Mouse (Mus musculus) CD4-positive, CD25-positive, alpha-beta regulatory T cell, adult 4 months (primary cell): ENCODE results near the gene Celf6. TPM values are rescaled to one million over a fixed set of nuclear protein-coding genes. Genes with fewer than 3 reads are reported as not detected.

Source experiments
- ATAC-seq: one replicate; pipeline ENCODE4 v1.8.0; 2017
- polyA plus RNA-seq, 2 experiments: library from polyadenylated mRNA; unstranded; fragments of 100-300 nt; shearing (Covaris generic); gene quantifications; one replicate each; pipeline ENCODE4 v1.2.1; 2017

The Celf6 gene
- polyA plus RNA-seq, 2 experiments from 2014 or later: not detected

DNA sequence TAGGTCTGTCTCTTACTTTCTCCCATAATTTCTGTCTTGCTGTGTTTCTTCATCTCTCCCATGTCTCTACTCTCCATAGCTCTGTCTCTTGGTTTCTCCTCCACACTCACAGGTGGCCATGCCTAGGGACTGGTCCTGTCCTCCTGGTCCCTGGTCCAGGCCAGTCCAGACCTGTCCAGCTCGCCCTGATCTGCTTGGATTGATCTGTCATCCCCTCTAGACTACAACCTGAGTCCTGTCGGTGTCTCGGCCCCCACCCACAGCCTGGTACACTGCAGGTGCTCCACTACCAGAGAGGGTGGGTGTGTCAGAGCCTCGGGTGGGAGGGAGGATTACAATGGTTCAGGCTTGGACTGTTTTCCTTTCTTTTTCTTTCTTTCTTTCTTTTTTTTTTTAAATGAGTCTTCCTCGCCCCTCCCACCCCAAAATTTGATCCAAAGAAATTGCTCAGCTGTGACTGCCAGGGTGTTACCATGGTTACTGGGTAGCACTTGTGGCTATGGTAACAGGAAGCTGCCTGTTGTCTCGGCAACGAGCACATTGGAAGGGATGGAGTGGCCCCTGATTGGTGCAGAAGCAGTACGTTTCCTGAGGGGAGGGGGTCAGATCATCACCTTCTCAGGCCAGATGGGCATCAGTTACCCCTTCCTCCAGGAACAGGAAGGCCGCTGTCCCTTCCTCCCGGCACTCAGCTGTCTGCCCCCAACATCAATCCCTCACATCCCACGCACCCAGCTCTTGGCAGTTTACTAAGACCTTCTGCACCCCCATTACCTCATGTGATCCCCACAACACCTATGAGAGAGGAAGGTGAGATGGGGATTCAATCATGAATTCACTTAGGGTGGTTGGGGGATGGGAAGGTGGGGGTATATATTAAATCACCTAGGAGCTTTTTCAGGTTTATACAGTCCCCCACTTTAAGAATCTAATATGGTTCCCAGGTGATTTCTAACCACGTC is 11.3 kb downstream of the Celf6 start:
- ATAC-seq: no peak

DNA sequence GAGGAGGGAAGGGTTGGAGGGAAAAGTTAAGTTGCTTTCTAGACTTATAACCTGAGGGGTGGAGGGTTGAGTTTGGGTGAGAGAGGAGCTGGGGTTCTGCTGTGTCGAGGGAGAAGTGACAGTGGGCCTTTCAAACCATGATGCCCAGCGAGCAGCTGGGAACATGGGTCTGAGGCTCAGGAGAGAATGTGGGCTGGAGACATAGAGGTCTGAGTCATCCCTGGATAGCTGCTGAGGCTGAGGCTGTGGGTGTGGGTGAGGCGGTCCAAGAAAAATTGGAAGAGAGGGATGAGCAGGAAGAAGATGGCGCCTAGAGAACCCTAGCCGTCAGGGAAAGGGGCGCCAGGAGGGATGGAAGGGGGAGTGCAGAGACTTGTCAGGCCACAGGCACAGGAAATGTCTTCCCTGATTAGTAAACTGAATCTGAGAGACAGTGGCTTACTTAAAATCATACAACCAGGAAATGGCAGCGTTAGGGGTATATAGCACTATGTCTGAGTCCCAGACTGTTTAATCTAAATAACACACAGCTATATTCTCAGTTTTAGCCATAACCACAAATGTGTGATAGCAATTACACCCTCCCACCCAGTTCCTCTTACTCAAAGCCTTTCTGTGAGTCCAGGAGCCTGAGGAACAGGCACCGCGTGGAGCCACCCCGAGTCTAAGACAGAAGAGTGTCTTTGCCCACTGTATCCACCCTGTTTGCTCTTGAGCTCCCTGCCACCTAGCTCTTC is 12.2 kb downstream of the Celf6 start:
- no peak for ATAC-seq

DNA sequence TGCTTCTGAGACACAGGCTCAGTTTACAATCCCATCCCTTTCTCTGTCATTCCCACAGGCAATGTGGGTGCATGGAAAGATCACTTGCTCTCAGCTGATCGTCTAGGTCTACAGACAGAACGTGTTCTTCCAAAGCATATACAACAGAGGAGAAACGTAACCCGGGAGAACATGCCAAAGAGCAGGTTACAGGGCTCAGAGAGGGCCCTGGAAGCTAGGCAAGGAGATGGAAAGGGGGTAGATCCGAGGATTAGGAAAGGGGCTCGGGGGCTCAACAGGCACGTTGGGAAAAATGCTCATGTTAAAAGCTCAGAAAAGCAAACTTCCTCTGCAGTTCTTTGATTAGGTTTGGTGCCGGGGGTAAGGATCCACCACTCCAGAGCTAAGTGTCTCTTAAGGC is 23.9 kb downstream of the Celf6 start:
- no peak for ATAC-seq

DNA sequence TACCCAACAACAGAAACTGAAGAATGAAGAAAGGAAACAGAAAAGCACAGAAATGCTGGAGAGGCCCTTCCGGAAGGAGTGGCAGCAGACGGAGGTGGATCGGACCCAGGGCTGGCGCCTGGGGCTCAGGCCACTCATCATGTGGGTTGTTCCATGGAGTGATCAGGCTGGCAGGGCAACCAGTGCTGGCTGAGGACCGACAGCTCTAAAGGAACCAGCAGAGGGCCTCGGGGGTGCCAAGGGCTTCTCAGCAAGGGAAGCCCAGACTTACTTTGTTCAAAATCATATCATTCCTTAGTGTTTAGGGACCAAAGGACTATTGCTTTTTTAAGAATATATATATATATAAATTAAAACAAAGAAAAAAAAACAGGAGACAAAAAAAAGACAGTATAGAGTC is 28.2 kb downstream of the Celf6 start:
- no peak for ATAC-seq

DNA sequence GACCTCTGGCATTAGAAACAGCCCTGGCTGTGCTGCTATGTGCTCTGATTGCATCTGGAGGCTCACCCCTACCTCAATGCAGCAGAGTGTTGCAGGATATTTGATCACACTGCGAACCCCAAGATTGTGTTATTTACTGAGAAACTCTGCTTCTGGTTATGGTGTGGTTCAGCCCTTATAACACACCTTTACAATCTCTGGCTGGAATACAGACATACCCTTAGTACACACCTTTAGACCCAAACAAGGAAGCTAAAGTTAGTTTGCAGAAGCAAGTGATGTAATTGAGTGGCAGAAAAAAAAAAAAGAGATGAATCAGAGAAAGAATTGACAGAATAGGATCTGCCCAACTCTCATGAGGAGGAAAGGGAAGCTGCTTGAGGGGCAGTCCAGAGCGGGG is 33.2 kb downstream of the Celf6 start:
- ATAC-seq: no peak

DNA sequence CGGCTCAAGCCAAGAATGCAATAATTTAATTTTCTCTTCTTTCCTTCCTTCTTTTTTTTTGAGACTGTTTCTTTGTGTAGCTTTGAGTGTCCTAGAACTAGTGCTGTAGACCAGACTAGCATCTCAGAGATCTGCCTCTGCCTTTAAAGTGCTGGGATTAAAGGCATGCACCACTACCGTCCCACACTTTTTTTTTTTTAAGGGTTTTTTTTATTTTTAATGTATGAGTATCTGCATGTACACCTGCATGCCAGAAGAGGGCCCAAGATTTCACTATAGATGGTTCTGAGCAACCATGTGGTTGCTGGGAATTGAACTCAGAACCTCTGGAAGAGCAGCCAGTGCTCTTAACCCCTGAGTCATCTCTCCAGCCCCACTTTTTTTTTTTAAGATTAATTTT is 38.1 kb downstream of the Celf6 start:
- no peak for ATAC-seq

DNA sequence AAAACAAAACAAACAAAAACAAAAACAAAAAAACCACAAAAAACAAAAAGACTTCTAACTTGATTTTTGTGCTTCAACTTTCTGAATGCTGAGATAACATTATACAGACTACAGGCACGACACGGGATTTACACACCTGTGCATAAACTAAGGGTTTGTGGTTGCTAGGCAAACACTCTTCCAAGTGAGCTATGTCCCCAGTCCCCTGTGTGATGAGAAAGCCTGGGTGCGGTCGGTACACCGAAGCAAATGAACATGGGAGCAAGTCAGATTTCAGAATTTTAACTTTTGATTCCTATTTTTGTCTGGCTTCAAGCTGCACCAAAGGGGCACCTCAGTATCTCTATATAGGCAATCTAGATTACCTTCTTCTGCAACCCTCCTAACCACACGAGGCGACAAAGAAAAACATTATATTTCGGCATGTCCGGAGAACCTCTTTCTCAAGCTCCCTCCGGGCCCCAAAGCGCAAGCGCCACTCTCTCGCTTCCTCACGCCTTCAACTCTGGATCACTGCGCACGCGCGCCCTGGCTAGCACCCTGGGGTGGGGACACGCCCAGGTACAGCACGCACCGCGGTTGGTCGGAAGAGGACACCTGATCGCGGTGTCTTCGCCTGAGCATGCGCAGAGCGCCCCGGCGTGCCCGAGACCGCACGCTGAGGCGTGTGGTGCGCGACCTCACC is 39.0 kb downstream of the Celf6 start, which contains the start of gene Parp6:
Parp6 (plus strand) TSS at position 663 of the 685 bp plus-strand sequence.
- peak; percentile 95 for ATAC-seq

DNA sequence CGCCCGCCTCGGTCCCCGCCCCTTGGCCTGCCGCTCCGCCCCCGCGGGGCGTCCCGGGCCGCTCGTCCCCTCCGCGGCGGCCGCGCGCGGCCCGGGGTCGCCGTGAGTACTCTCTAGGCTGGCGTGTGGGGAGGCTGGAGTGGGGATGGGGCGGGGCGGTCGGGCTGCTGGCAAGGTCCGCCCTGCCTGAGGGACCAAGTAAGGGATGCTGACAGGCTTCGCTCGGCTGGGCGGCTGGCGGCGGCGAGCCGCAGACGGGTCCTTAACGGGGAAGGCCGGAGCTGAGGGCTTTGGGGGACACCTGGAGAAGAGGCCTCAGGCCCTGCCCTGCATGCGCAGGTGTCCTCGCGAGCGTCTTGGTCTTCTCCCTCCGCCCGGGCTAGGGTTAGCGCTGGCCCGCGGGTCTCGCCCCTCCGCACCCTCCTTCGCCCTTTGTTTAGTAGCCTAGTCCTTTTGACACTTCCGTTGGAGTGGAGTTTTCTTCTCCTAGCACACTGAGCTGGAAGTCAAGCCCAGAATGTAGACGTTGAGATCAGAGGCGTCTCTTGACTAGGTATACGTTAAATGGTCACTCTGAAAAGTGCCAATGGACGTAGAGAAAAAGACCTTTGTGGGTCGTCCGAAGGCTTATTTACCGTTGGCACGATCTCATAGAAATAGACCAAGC is 39.7 kb downstream of the Celf6 start:
- no peak for ATAC-seq

DNA sequence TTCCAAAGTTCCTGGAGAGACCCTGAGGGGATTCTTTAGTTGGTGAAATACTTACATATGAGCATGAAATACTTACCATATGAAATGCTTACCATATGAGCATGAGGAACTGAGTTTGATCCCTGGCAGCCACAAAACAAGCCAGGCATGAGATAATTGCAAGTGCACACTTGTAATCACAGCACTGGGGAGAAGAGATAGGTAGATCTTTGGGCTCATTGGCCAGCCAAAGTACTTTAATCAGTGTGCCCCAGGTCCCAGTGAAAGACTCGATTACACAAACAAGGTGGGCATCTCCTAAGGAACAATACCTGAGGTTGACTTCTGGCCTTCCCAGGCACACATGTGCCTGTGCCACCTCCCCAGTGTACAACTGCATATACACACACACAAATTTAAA is 60.7 kb downstream of the Celf6 start:
- ATAC-seq: no peak

DNA sequence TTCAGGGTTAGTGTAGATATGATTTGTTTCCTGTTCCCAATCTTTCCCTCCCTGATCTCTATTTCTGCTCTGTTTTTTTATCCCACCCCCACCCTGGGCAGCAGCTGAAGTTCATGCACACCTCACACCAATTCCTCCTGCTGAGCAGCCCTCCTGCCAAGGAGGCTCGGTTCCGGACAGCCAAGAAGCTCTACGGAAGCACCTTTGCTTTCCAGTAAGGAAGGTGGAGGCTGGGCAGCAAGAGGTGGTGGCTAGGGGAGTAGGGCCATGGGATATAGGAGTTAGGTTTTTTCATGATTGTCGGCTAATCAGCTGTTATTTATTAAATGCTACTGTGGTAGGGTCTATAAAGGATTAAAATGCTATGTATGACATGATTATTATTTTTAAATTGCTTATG is 62.2 kb downstream of the Celf6 start:
- ATAC-seq: no peak

DNA sequence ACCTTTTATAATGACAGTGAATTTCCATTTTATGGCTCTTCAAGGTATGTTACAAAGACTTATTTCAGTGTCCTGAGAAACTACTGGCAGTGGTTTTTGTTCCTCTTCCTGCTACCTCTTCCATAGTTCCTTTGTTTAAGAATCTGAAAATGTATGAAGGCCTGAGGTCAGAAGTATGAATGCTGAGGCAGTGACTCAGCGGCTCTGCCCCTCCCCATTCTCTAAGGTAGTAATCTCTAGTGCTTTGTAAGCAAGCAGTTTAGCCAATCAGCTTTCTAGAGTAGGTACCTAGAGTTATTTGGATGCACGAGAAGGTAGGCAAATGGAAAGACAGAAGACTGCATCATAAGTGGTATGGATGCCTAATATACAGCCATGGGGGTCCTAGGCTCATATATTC is 63.6 kb downstream of the Celf6 start:
- no peak for ATAC-seq

DNA sequence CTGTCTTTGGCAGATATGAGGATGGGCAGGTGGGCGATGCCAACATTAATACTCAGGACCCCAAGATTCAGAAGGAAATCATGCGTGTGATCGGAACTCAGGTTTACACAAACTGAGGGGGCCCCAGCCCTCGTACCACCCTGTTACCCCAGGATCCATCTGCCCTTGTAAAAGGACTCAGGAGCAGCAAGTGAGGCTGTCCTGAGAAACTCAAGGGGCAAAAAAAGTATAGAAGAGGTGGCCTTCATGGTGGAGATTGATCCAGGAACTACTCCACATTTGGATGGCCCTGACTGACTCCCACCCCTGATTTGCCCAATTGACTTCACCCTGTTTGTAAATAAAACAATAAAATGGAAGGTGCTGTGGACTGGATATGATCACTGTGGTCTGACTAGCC is 72.2 kb downstream of the Celf6 start:
- ATAC-seq: no peak

DNA sequence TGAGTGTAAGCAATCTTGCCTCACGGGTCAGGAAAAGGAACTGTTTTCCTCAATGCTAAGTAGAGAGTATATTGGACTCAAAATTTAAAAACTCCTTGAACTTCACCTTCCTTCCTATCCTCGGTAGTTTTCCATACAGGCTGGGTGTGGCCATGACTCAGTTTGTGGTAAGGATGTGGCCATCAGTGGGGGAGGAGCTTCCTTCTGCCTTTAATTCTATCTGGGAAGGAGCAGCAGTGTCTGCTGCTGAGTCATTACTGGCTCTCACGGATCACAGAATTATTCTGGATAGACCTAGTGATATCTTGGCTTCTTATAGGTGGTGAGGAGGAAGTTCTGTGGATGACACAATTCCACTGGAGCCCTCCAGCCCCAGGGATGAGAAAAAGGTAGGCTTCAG is 75.7 kb downstream of the Celf6 start:
- ATAC-seq: no peak

DNA sequence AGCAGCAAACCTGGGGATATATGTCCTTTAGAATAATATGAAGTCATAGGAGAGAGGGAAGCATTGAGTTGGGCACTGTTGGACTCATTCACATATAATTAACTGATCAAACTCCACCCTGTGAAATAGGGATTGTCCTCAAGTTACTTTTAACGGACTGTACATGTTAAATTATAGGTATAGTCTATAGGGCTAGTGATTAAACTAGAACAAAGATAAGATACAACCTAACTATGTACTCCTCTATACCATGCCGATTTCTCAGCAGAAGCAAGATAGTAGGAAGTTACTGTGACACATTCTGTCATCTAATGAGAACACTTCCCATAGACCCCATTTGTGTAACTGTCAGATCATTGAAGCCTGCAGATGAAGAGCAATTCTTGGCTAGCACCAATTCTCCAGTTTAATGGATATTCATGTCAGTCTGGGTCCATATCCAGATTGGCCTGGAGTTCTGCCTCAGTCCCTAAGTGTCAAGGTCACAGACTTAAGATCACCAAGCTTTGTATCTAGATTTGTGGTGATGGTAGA is 76.8 kb downstream of the Celf6 start:
- ATAC-seq: no peak

DNA sequence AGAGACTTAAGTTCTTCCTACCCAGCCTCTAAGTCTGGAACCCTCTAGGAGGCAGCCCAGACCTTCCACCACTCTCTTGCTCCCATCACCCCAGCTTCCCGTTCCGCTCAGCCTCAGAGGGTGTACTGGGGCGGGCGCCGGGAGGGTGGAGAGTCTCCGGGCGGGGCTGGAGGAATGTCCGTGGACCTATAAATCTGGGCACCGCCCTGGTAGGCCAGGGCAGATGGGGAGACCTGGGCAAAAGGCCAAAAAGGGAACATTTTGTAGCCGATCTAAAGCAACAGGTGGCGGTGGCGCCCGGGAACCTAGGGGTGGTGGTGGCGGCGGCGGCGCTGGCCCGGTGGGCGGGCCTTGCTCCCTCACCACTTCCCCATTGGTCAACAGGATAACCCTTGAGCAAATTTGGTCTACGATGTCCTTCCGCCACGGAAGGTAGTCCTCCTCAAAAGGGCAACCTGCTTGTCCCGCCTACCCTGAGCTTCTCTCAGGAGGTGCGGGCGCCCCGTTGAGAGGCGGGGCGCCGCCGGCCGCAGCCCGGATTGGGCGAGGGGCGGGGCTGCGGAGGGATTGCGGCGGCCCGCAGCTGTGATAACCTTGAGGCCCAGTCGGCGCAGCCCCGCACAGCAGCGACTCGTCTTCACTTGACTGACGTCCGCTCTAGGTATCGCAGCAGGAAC is 78.4 kb downstream of the Celf6 start, which contains the start of gene Pkm:
Pkm (plus strand) TSS at position 411 of the 677 bp plus-strand sequence.
- peak; percentile 77 for ATAC-seq

Other genes starting within 250 kb of the Celf6 start
- 10 to 100 TPM; 15.7 to 18.1 TPM for gene Bbs4, start 224.4 kb upstream of the Celf6 start, polyA plus RNA-seq
- 10 to 100 TPM; 29.6 to 30.0 TPM for gene Arih1, start 91.3 kb upstream of the Celf6 start, polyA plus RNA-seq
- 10 to 100 TPM; 37.1 to 56.0 TPM for gene Hexa, start 38.4 kb upstream of the Celf6 start, polyA plus RNA-seq
- gene Tmem202, start 38.1 kb upstream of the Celf6 start, polyA plus RNA-seq: 1 to 10 TPM in 1 of 2 experiments, under 1 TPM in 1; 0.89 to 1.4 TPM
- 10 to 100 TPM; 35.0 to 53.6 TPM for gene Parp6, start 39.4 kb downstream of the Celf6 start, polyA plus RNA-seq
- gene Pkm, start 78.5 kb downstream of the Celf6 start, polyA plus RNA-seq: 1,000 to 10,000 TPM in 1 of 2 experiments, 100 to 1,000 TPM in 1; 810 to 1,266 TPM
- gene Gramd2, start 102.2 kb downstream of the Celf6 start, polyA plus RNA-seq: not detected
- gene Senp8, start 172.8 kb downstream of the Celf6 start, polyA plus RNA-seq: 1 to 10 TPM; 6.4 to 7.2 TPM
- 10 to 100 TPM; 42.0 to 61.6 TPM for gene Myo9a, start 173.0 kb downstream of the Celf6 start, polyA plus RNA-seq